Mouse (Mus musculus): Measurements from ENCODE around the gene Baz1a.
"Not testable (repeated sequence)": the region's sequence is repeated elsewhere in the genome, so short reads cannot be mapped to it uniquely, and the experiment has no call there.

The Baz1a gene

DNA sequence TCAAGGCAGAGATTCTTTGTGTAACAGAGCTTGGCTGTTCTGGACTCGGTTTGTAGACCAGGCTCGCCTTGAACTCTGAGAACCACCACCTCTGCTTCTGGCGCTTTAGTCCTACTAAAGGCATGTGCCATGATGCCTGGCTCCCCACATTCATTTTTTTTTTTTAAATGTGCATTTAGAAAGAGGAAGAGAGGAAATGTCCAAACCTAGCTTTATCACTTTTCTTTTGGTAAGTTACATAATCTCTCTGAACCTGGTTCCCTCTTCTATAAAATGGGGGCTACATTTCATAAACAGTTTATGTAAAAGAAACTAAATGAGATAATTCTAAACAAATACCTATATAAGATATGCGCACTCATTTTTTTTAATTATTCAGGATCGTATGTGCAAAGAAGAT, 33.2 kb downstream of the Baz1a start:
- DNase-seq (ENCODE audit: low read depth, low spot score): no peak

DNA sequence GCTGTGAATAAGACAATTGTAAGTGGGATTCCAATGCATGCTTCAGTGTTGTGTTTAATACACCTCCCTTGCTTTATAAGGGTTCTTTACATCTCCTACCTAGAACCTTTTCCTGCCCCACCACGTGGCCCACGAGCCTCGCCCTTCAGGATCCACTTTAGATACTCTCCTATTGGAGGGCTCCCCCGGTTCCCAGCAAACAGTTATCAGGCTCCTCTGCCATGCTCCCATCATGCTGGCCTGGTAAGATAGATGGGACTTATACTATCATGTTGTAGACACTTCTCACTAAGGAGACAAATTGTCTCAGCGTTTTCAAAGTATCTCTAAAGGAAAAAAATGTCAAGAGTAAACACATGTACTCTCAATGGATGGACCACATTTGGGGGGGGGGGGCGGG, 33.6 kb downstream of the Baz1a start:
- DNase-seq (ENCODE audit: low read depth, low spot score): no peak

DNA sequence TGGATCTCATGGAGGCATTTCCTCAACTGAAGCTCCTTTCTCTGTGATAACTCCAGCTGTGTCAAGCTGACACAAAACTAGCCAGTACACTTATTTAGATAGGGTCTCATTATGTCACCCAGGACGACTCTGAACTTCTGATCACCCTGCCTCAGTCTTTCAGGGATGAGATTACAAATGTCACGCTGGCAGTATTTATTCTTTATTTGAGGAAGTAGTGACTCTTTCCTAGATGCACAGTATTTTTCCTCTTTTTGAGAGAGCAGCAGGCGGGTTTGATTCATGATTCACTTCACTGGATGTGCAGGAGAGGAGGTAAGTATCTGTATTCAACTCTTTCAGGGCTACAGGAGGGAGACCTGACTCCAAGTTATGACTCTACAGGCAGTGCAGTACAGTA, 45.1 kb downstream of the Baz1a start:
- no peak for DNase-seq (ENCODE audit: low read depth, low spot score)

DNA sequence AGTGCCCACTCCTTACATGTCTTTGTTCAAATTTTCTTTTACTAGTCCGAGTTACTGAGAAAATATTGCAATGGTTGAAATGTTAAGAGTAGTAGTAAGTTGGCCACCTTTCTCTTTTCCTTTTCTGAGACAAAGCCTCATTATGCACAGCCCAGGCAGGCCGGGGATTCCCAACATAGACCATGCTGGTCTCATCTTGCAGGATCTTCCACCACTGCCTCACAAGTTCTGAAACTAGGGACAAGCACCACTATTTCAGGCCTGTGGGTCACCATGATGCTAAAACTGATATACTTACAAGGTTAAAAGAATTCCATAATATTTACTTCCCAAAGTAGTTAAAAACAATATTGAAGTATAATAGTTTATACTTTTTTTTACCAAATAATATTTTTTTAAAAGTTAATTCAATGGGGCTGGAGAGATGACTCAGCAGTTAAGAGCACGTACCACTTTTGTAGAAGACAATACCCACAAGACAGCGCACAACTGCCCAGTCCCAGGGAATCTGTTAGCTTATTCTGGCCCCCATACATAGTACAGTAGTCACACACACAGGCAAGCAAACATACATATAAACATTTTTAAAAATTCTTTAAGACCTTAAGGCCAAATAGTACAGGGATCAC, 48.5 kb downstream of the Baz1a start:
- DNase-seq (ENCODE audit: low read depth, low spot score): no peak

DNA sequence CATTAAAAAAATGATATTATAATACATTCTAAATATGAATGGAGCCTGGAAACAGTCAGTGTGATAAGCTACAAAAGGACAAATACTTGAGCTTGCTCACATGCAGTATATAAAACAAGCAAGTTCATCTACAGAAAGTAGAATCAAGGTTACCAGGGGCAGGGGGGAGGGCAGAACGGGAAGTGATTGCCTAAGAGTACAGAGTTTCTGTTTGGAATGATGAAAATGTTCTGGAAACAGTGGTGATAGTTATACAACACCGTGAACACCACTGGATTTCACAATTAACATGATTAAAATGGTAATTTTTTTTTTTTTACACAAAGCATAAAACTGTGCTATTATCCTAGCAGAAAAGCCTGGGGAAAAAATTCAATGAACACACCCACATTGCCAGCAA, 54.6 kb downstream of the Baz1a start:
- no peak for DNase-seq (ENCODE audit: low read depth, low spot score)

DNA sequence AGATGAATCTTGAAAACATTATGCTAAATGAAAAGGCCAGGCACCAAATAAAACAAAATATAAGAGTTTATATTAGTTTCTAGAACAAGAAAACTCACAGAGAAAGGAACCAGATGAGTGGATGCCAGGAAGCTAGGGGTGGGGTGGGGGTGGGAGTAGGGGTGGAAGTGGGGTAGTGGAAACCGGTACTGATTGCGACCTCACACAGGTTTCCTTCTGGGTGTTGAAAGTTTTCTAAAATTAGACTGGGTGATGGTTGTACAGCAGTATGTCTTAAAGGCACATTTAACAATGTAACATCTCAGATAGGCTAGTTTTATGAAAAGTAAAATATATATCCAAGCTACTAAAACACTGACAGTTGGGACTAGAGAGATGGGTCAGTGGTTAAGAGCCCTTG, 57.2 kb downstream of the Baz1a start:
- DNase-seq (ENCODE audit: low read depth, low spot score): no peak

DNA sequence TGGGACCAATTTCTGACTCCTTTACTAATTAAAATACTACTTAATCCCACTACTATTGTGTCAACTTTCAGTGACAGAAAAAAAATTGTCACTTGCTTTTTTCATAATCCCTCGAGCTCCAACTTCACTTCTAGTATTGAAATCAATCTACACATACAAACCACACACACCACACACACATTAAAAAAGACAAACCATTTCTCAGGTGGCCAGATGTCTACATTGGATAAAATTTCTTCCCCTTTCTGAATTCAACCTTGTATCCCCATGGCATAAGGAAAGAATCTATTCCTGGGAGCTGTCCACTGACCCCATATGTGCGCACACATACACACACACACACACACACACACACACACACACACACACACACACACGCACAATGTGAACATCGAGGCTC, 57.7 kb downstream of the Baz1a start:
- DNase-seq (ENCODE audit: low read depth, low spot score): no peak

DNA sequence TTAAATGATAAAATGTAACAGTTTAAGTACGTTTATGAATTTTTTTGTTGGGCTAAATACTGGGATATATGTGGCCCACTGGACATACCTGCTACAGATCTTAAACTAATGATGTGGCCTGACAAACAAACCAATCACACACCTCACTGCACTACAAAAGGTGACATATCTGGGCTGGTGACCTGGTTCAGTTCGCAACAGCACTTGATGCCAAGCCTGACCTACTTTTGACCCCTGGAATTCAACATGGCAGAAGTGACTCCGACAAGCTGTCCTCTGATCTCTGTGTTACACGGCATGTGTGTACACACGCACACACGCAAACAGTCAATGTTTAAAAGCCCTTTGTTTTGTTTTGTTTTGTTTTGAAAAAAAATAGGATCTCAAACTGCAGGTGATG, 68.0 kb downstream of the Baz1a start:
- DNase-seq (ENCODE audit: low read depth, low spot score): no peak

DNA sequence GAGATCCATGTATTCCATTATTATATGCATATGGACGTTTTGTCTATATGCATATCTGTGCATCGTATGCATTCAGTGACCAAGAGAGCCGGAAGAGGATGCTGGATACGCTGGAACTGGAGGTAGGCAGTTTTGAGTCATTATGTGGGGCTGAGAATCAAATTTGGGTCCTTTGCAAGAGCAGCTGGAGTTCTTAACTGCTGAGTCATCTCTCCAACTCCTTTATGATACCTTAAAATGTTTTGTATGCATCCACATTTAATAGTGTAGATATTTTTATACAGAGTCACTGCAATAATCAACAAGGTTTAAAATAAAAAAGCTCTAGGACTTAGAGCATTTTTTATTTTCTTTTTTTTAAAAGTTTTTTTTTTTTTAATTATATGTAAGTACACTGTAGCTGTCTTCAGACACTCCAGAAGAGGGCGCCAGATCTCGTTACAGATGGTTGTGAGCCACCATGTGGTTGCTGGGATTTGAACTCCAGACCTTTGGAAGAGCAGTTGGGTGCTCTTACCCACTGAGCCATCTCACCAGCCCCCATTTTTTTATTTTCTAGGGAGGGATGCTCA, 71.5 kb downstream of the Baz1a start:
- DNase-seq (ENCODE audit: low read depth, low spot score): peak; percentile 42

DNA sequence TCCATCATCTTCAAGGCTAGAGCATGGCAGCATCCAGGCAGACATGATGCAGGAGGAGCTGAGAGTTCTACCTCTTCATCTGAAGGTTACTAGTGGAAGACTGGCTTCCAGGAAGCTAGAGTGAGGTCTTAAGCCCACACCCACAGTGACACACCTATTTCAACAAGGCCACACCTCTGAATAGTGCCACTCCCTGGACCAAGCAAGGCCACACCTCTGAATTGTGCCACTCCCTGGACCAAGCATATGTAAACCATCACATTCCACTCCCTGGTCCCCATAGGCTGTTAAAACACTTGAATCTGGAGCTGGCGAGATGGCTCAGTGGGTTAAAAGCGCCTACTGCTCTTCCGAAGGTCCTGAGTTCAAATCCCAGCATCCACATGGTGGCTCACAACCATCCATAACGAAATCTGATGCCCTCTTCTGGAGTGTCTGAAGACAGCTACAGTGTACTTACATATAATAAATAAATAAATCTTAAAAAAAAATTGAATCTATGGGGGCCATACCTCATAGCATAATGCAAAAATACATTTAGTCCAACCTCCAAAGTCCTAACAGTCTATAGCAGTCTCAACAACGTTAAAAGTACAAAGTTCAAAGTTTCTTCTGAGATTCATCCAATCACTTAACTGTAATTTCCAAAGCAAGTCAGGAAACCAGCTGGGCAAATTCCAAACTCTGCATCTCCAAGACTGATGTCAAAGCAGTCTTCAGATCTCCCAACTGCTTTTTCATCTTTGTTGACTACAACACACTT, 76.4 kb downstream of the Baz1a start:
- DNase-seq (ENCODE audit: low read depth, low spot score): peak; percentile 95

DNA sequence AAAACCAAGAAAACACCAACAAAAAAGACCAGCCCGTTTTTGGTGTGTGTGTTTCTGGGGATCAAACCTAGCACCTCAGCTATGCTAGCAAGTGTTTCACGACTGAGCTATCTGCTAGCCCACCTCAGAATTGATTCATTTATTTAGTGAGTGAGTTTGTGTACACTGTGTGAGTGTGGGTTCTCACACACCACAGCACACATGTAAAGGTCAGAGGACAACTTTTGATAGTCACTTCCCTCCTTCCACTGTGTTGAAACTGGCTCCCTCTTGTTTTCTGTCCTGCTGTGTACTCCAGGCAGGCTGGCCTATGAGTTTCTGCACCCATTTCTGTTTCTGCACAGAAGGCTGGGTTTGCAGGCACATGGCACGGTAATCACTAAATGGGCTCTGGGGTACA, 103.8 kb downstream of the Baz1a start:
- no peak for DNase-seq (ENCODE audit: low read depth, low spot score)

DNA sequence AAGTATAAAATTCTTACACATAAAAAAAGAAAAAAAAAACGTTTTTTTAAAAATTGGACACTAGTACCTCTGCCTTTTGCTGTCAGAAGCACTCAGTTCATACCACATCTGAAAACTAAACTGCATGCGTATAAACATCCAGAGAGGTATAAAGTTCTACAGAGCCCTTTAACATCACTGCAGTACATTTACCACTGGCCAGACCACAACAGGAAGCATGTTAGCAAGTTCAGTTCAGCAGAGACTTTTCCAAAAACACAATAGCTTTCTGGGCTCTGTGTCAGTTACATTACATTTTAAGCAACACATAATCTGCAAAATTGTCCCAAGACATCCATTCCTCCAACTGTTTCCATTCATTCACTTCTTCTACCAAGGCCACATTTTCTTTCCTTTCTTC, 121.6 kb downstream of the Baz1a start:
- DNase-seq (ENCODE audit: low read depth, low spot score): not testable (repeated sequence)

DNA sequence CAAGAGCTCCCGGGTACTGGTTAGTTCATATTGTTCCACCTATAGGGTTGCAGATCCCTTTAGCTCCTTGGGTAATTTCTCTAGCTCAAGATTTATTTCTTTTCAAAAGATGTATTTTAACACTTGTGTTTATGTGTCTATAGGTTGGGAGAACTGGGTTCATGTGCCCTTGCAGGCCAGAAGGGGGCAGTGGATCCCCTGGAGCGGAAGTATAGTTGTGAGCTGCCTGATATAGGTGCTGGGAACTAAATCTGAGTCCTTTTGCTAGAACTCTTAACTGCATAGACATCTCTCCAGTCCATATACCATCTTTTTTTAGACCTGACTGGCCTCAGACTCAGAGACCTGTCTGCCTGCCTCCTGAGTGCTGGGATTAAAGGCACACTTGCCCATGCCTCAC, 123.7 kb downstream of the Baz1a start:
- peak; percentile 47 for DNase-seq (ENCODE audit: low read depth, low spot score)

DNA sequence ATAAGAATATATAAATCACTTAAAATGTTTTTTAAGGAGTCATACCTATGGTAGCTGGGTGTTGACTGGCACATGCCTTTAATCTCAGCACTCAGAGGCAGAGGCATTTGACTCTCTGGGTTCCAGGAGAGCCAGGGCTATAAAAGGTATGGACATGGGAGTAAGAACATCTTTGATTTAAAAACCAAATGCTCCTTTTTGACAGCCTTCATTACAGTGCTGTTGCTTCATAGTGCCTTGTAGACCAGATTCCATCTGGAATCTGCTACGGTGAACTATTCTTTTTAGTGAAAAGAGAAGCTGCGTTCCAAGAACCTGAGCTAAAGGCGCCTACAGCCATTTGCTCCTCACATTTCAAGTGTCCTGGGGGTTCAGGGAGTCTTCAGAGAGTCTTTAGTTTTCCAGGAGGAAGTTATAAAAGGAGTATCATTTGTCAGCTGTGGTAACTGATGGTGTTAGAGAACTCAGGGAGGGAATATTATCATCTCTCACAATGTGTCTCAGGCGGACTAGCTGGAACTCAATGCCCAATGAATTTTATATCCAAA, 126.5 kb downstream of the Baz1a start:
- DNase-seq (ENCODE audit: low read depth, low spot score): no peak

DNA sequence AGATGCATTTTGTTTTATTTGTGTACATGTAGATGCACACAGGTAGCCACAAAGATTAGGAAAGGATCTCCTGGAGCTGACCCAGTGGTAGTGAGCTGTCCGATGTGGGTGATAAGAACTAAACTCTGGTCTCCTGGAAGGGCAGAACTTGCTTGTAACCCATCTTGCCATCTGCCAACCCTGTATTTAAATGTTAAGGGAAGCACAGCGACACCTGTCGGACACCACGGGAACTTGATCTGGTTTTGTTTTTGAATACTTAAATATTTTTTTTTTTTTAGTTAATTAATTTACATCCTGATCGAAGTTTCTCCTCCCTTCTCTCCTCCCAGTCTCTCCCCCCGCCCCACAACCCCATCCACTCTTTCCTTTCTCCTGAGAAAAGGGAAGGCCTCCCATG, 134.5 kb downstream of the Baz1a start:
- peak; percentile 76 for DNase-seq (ENCODE audit: low read depth, low spot score)

DNA sequence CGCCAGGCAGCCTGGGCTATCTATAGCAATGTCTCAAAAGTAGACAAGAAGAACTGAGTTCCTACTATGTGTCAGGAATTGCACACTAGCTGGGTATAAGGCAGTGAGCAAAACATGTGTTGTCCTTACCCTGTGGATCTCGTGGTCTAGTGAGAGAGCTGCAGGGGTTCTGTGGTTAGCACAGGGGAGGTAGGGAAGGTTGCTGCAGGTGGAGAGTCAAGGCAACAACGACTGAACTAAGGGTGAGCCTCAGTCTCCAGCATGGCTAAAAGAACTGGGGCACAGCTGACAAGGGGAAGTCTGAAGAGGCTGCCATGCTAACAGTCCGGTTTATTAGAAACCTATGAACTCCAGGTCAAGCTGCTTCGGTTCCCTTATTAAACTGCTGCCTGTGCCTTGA, 134.9 kb downstream of the Baz1a start:
- DNase-seq (ENCODE audit: low read depth, low spot score): no peak

DNA sequence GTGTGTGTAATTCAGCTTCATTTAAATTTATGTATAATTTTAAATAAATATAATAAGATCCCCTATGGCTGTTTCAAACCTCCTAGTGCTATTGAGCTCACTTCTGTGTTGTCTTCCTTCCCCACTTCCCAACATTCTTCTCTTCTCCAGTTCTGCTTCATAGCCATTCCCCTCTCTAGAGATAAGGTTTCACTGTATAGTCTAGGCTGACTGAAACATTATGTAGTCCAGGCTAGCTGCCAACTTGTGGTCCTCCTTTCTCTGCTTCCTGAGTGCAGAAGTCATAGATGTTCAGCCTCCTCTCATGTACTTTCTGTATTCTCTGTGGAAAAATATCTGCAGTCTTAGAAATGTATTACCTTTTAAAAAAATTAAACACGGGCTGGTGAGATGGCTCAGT, 136.3 kb downstream of the Baz1a start:
- DNase-seq (ENCODE audit: low read depth, low spot score): no peak

DNA sequence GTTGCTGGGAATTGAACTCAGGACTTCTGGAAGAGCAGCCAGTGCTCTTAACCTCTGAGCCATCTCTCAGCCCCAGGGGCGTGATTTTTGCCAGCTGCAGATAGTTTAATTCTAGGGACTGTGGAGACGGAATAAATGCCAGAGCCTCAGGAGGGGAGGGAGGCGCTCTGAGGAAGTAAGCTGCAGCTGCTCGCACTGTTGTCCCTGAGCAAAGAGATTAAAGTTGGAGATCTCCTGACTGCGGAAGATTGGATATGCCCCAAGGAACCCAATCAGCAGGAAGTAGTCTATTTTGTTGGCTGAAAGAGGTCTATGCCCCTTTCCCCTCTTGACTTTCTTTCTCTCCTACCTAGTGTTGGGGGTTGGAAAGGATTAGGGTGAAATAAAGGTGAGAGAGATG, 137.3 kb downstream of the Baz1a start:
- DNase-seq (ENCODE audit: low read depth, low spot score): no peak

DNA sequence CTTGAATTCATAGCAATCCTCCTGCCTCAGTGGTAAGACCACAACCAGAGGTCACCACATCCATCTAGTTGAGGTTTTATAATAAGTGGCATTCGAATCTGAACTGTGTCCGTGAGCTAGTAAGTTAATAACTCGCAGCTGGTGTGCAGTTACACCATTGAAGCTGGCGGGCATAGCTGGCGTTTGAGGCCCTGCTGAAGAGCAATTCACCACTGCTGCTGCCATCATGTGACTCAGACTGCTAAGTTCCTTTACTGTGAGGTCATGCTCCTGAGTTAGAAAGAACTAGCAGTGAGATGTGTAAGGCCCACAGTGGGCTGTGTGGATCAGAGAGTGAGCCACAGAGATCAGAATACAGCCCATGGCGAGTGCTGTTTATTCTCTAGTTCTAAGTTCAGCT, 139.4 kb downstream of the Baz1a start:
- DNase-seq (ENCODE audit: low read depth, low spot score): no peak

DNA sequence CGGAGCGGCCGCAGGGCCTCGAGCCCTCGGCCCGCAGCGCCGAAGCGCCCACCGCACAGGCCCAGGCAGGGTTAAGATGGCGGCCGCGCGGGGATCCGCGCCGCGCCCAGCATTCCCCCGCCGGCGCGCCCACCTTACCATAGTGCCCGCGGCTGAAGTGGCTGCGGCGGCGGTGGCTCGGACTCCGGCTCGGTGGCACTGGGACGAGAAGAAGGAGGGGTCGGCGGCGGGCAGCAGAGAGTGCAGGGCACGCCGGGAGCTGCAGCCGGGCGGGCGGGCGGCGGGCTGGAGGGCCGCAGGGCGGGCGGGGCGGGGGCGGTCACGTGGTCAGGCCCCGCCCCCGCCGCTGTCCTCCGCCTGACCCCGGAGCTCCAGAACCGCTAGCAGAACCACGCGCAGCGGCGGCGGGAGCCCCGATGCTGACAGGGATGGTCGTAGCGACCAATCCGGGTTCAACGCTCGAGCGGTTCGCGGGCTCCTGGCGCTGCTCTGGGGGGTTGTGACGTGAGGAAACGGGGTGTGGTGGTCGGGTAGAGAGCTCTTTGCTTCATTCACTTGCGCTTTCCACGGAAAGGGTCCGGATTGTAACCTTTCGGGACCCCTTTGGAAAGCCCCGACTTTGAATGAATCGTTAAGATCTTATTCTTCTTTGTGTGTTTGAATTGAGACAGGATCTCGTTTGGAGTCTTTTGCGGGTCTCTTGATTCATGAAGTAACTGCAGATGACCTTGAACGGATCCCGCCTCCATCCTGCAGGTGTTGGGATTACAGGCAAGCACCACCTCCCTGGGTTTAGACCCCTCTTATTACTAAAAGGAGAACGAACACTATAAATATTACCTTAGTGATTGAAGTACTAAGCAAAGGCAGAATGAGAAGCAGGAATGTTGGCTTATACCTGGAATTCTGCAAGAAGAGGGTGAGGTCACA, 151.3 kb downstream of the Baz1a start, which contains the start of gene Cfl2:
Gene Cfl2 (minus strand): TSS at position 272 of the 930 bp plus-strand sequence.
- DNase-seq (ENCODE audit: low read depth, low spot score): peak; percentile 84

DNA sequence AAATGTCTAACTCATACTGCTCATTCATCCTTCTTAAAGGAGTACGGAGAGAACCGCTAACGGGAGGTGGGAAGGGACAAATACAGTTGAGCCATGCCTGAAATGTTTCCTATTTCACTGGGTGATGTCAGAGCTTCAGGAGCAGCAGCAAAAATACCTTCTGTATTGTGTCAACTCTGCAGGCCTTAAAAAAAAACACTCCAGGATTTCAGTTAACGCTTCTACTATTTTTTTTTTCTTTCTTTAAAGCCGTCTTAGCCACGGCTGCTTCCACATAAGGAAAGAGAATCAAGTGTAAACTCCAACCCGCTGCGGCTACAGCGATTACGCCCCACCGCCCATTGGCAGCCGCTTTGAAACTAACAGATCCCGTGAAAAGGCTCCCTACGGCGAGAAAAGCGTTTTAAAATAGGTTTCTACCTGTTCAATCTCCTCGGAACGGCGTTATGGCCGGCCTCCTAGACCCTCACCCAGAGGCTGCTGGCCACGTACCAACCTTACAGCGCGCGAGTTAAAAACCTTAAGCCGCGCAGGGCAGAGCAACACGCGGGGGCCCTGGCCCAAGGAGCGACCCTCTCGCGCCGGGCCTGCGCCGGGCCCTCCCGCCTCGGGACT, 152.1 kb downstream of the Baz1a start:
- DNase-seq (ENCODE audit: low read depth, low spot score): peak; percentile 70

Data from R1 (cell line).